Mouse (Mus musculus) midbrain, embryonic 14.5 days (tissue): ENCODE measurements around the gene Nle1. TPM values are rescaled to one million over a fixed set of nuclear protein-coding genes. Genes with fewer than 3 reads are reported as not detected.

ENCODE experiments used
- ATAC-seq: fragments of 200-750 bp; cut with Nextera tagmentation; 2 replicates; pipeline ENCODE4 v1.8.0; 2017; ENCODE audit warnings: moderate number of reproducible peaks, moderate library complexity; ENCODE audit not compliant: low FRiP score, low TSS enrichment
- DNase-seq: peaks from one replicate; pipeline ENCODE4 v3.0.0-alpha.2; 2015
- H3K27ac ChIP-seq: fragments of 300-500 bp; sonication (generic); replicated peaks from 2 replicates; pipeline ENCODE4 v1.5.1; 2014; ENCODE audit warnings: mild to moderate bottlenecking, low read depth, low read length, moderate library complexity
- H3K27me3 ChIP-seq: fragments of 300-500 bp; sonication (generic); 2 replicates; pipeline ENCODE4 v1.6.1; 2014; ENCODE audit warnings: low read length, control low read depth, mixed read lengths; ENCODE audit not compliant: control insufficient read depth, insufficient read depth
- H3K36me3 ChIP-seq: fragments of 300-500 bp; sonication (generic); 2 replicates; pipeline ENCODE4 v1.6.1; 2014; ENCODE audit warnings: low read length, control low read depth; ENCODE audit not compliant: control insufficient read depth, insufficient read depth
- H3K4me1 ChIP-seq: fragments of 300-500 bp; sonication (generic); 2 replicates; pipeline ENCODE4 v1.6.1; 2014; ENCODE audit warnings: mild to moderate bottlenecking, antibody characterized with exemption, low read length, control low read depth; ENCODE audit not compliant: control insufficient read depth, insufficient read depth
- H3K4me2 ChIP-seq: fragments of 300-500 bp; sonication (generic); 2 replicates; pipeline ENCODE4 v1.6.1; 2014; ENCODE audit warnings: mild to moderate bottlenecking, low read length, moderate library complexity
- H3K4me3 ChIP-seq: fragments of 300-500 bp; sonication (generic); replicated peaks from 2 replicates; pipeline ENCODE4 v1.5.1; 2014; ENCODE audit warnings: low read depth, low read length
- H3K9ac ChIP-seq: fragments of 300-500 bp; sonication (generic); replicated peaks from 2 replicates; pipeline ENCODE4 v1.6.1; 2014; ENCODE audit warnings: mild to moderate bottlenecking, low read length, moderate library complexity
- H3K9me3 ChIP-seq: fragments of 300-500 bp; sonication (generic); 2 replicates; pipeline ENCODE4 v1.6.1; 2016; ENCODE audit warnings: low read length, control low read depth, mixed read lengths; ENCODE audit not compliant: control insufficient read depth
- WGBS: fragments of 180-500 bp; shearing (Covaris S2); extraction: QIAGEN DNeasy Blood & Tissue Kit; methylation state at CpG from one replicate; pipeline ENCODE4 v1.1.7; 2014; 5-methylcytosine and 5-hydroxymethylcytosine counted together
- polyA plus RNA-seq: library from polyadenylated mRNA; unstranded; fragments of >200 nt; fragmentation: Nextera tagmentation; extraction: Ambion mirVana; gene quantifications from 2 replicates; pipeline ENCODE4 v1.2.1, GENCODE M21; 2014

The Nle1 gene
- polyA plus RNA-seq, 1 experiment from 2014 or later, result 28.0 TPM

- no peaks in the 10 kb centered on the region; the same call in 1 of the 2 replicates for H3K4me1 ChIP-seq
- 80% methylated on average over 6 of the region's 6 CpGs for WGBS
- no peak overlapping the region for H3K4me3 ChIP-seq
- DNase-seq, result no peak
- no peaks in the 10 kb centered on the region for H3K27me3 ChIP-seq
- H3K36me3 ChIP-seq, result no peaks in the 10 kb centered on the region
- H3K4me2 ChIP-seq, result no peak overlapping the region
- H3K9me3 ChIP-seq, result no peaks in the 10 kb centered on the region
- no peak overlapping the region for H3K9ac ChIP-seq
- no peak overlapping the region for H3K27ac ChIP-seq
- no peak for ATAC-seq
Observed at GRCm38 (mm10) chr11:82860759-82861158, 47.5 kb downstream of the Nle1 start.

- Histone ChIP-seq H3K4me3 (no peak overlapping the region), H3K36me3 (no peaks in the 10 kb centered on the region), H3K9ac (no peak overlapping the region), H3K27ac (no peak overlapping the region), H3K4me2 (no peak overlapping the region), H3K9me3 (no peaks in the 10 kb centered on the region), H3K27me3 (no peaks in the 10 kb centered on the region), H3K4me1 (no peaks in the 10 kb centered on the region; the same call in 1 of the 2 replicates)
- 80% methylated on average over 13 of the region's 13 CpGs for WGBS
- no peak for ATAC-seq
- DNase-seq, result no peak
Observed at GRCm38 (mm10) chr11:82857307-82857848, 50.8 kb downstream of the Nle1 start.

GRCm38 (mm10) chr11:82856032-82856431 is 52.2 kb downstream of the Nle1 start:
- no peak for ATAC-seq
- Histone ChIP-seq H3K4me2 (no peak overlapping the region), H3K36me3 (no peaks in the 10 kb centered on the region), H3K9ac (no peak overlapping the region), H3K4me3 (no peak overlapping the region), H3K4me1 (0 out of 2 replicates have a peak, but pooled peaks cover 2% of the 10 kb centered on the region), H3K27ac (no peak overlapping the region), H3K9me3 (no peaks in the 10 kb centered on the region), H3K27me3 (no peaks in the 10 kb centered on the region)
- DNase-seq, result peak; percentile 63
- 51% methylated on average over 10 of the region's 10 CpGs for WGBS

GRCm38 (mm10) chr11:82855327-82855973 is 52.8 kb downstream of the Nle1 start:
- WGBS, result 80% methylated on average over 9 of the region's 9 CpGs
- Histone ChIP-seq H3K4me2 (no peak overlapping the region), H3K36me3 (no peaks in the 10 kb centered on the region), H3K4me3 (no peak overlapping the region), H3K4me1 (0 out of 2 replicates have a peak, but pooled peaks cover 2% of the 10 kb centered on the region), H3K27ac (no peak overlapping the region), H3K27me3 (no peaks in the 10 kb centered on the region), H3K9me3 (no peaks in the 10 kb centered on the region), H3K9ac (no peak overlapping the region)
- DNase-seq, result no peak
- ATAC-seq, result no peak

- WGBS, result 92% methylated on average over 6 of the region's 6 CpGs
- Histone ChIP-seq H3K36me3 (no peaks in the 10 kb centered on the region), H3K27me3 (no peaks in the 10 kb centered on the region), H3K9ac (no peak overlapping the region), H3K9me3 (no peaks in the 10 kb centered on the region), H3K4me2 (no peak overlapping the region), H3K4me3 (no peak overlapping the region), H3K4me1 (peaks cover 8% of the 10 kb centered on the region; the same call in 1 of the 2 replicates), H3K27ac (no peak overlapping the region)
- no peak for DNase-seq
- ATAC-seq, result no peak
Observed at GRCm38 (mm10) chr11:82854111-82854510, 54.1 kb downstream of the Nle1 start.

GRCm38 (mm10) chr11:82852958-82853357 is 55.3 kb downstream of the Nle1 start:
- no peaks in the 10 kb centered on the region for H3K9me3 ChIP-seq
- WGBS, result 95% methylated on average over 7 of the region's 7 CpGs
- no peak for ATAC-seq
- H3K36me3 ChIP-seq, result no peaks in the 10 kb centered on the region
- H3K4me2 ChIP-seq, result no peak overlapping the region
- no peak overlapping the region for H3K4me3 ChIP-seq
- no peaks in the 10 kb centered on the region for H3K27me3 ChIP-seq
- no peak overlapping the region for H3K27ac ChIP-seq
- H3K9ac ChIP-seq, result no peak overlapping the region
- H3K4me1 ChIP-seq, result peaks cover 8% of the 10 kb centered on the region; the same call in 1 of the 2 replicates
- DNase-seq, result no peak

- Histone ChIP-seq H3K27ac (no peak overlapping the region), H3K36me3 (no peaks in the 10 kb centered on the region), H3K9ac (no peak overlapping the region), H3K9me3 (no peaks in the 10 kb centered on the region), H3K4me1 (peaks cover 8% of the 10 kb centered on the region; the same call in 1 of the 2 replicates), H3K4me2 (no peak overlapping the region), H3K27me3 (no peaks in the 10 kb centered on the region), H3K4me3 (no peak overlapping the region)
- no peak for ATAC-seq
- WGBS, result 81% methylated on average over 10 of the region's 10 CpGs
- DNase-seq, result no peak
Observed at GRCm38 (mm10) chr11:82852540-82852939, 55.7 kb downstream of the Nle1 start.

- no peaks in the 10 kb centered on the region for H3K9me3 ChIP-seq
- H3K27ac ChIP-seq, result no peak overlapping the region
- 88% methylated on average over 11 of the region's 11 CpGs for WGBS
- H3K4me3 ChIP-seq, result no peak overlapping the region
- DNase-seq (no peak), ATAC-seq (no peak)
- no peaks in the 10 kb centered on the region for H3K27me3 ChIP-seq
- no peak overlapping the region; the same call in 1 of the 2 replicates for H3K9ac ChIP-seq
- H3K4me2 ChIP-seq, result peak overlapping the region; percentile 1; the same call in 1 of the 2 replicates
- peaks cover 8% of the 10 kb centered on the region; the same call in 1 of the 2 replicates for H3K4me1 ChIP-seq
- H3K36me3 ChIP-seq, result no peaks in the 10 kb centered on the region
Observed at GRCm38 (mm10) chr11:82852115-82852514, 56.1 kb downstream of the Nle1 start.
